Mouse (Mus musculus) small intestine, adult 2 months (tissue): ENCODE data around the gene Bst2.

Experiments
- CTCF ChIP-seq: fragments of 200-500 bp; IDR thresholded peaks from 2 replicates; pipeline ENCODE4 v1.5.1; 2012; ENCODE audit warnings: low read depth, mild to moderate bottlenecking, control low read depth, inconsistent platforms, low read length, moderate library complexity, mixed read lengths; ENCODE audit not compliant: insufficient replicate concordance, insufficient read length; ENCODE audit errors: extremely low read depth
- POLR2A ChIP-seq: fragments of 200-500 bp; IDR thresholded peaks from 2 replicates; pipeline ENCODE4 v1.6.1; 2012; ENCODE audit warnings: low read depth, mild to moderate bottlenecking, control low read depth, inconsistent platforms, low read length, moderate library complexity

DNA sequence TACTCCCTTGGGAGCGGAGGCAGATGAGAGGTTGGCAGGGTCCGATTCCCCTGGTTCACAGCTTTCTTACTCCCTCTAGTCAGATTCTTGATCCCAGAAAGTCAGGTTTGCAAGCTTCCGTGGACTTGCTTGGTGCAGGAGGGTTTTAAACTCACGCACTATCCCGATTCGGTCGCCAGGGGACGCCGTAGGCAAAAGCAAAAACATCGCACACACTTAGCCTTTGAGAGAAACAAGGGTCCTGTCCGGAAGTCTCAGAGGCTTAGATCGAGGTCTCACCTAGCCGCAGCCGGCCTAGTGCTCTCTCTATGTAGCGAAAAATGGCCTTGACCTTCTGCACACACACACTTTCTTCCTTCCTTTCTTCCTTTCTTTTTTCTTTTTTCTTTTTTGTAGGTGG is 24.1 kb upstream of the Bst2 start:
- TF ChIP-seq CTCF: peak; percentile 95
- no peak for TF ChIP-seq POLR2A
